ENCODE assay signal across 9 mouse cellular contexts in genomic region chr2:49744251-49745093, GRCm38 (mm10). TPM values are rescaled to one million over a fixed set of nuclear protein-coding genes. Genes with fewer than 3 reads are reported as not detected.
DNase-seq lines count a peak whose midpoint lies in the region; ATAC-seq lines count a peak whose summit lies in the region.
"Had no signal": no experiment of that assay in that cellular context is flagged by ENCODE, and none has a peak within 500 bp of the region (broad histone marks: within the 10 kb centered on the region; RNA-seq: fewer than 3 reads in every experiment).

No protein-coding gene starts in this region.

- peaks cover 20% of the 10 kb centered on the region for H3K36me3 ChIP-seq in limb, embryonic 13.5 days
- H3K36me3 ChIP-seq: lung, embryonic 15.5 days had no signal

- 53% methylated on average over 11 of the region's 11 CpGs for WGBS in limb, embryonic 13.5 days

- H3K9me3 ChIP-seq in limb, embryonic 13.5 days: no peaks in the 10 kb centered on the region
- H3K9me3 ChIP-seq: lung, embryonic 15.5 days had no signal

- peak; percentile 31 to 37 for DNase-seq in heart, adult 9 months (ENCODE audit: low spot score in 2 of 2)
- DNase-seq in heart, postnatal 25 days (ENCODE audit: low spot score): no peak
- DNase-seq in 3134 (ENCODE audit: extremely low read depth, insufficient read length, low spot score): peak; percentile 66
- DNase-seq in adrenal gland, postnatal 36 days: peak; percentile 54 to 58
- DNase-seq in natural killer cell, adult 2 months (ENCODE audit: low spot score in 2 of 2): no peak
- no peak for DNase-seq in spleen, adult 12 weeks (ENCODE audit: low spot score)
- DNase-seq in T-cell, adult 2 months (ENCODE audit: low spot score): no peak

- intact Hi-C loops in heart, postnatal 25 days (cut with DNase I): no loop called here

- H3K27me3 ChIP-seq in limb, embryonic 13.5 days: no peaks in the 10 kb centered on the region
- H3K27me3 ChIP-seq: lung, embryonic 15.5 days had no signal

- peak overlapping the region; percentile 2; the same call in 1 of the 2 replicates for H3K4me2 ChIP-seq in limb, embryonic 13.5 days (replicated peaks)
- H3K4me2 ChIP-seq: lung, embryonic 15.5 days had no signal

- peak overlapping the region; percentile 16 for H3K27ac ChIP-seq in limb, embryonic 13.5 days
- H3K27ac ChIP-seq: lung, embryonic 15.5 days had no signal

- H3K9ac ChIP-seq in limb, embryonic 13.5 days: no peak overlapping the region
- H3K9ac ChIP-seq: lung, embryonic 15.5 days had no signal

- H3K4me3 ChIP-seq in limb, embryonic 13.5 days: no peak overlapping the region
- H3K4me3 ChIP-seq: lung, embryonic 15.5 days had no signal

- peaks cover 26% of the 10 kb centered on the region for H3K4me1 ChIP-seq in limb, embryonic 13.5 days

- ATAC-seq in limb, embryonic 13.5 days (ENCODE audit: low FRiP score, low read depth): peak; percentile 69; the same call in 1 of the 2 replicates

RNA-seq across cellular contexts. Expression of gene Lypd6b, which starts 43.0 kb away (rescaled TPM):
- not detected for total RNA-seq in heart, postnatal 25 days (2021)
- total RNA-seq in adrenal gland, postnatal 36 days (2021): under 1 TPM in 1 of 2 experiments, not detected in 1; 0.86 TPM
- 9.8 and 9.9 TPM in 2 replicates for polyA plus RNA-seq in limb, embryonic 13.5 days (2015; fragmentation: Nextera tagmentation; extraction: Ambion mirVana)

Comparison
In these comparisons a context has a peak if more than half of its experiments do, and no peak if none do; other contexts are left out.
1. DNase-seq: peak in heart, adult 9 months (2 of 2), 3134 (single experiment) and adrenal gland, postnatal 36 days (2 of 2); none in heart, postnatal 25 days (single experiment), natural killer cell, adult 2 months (0 of 2), spleen, adult 12 weeks (single experiment) and T-cell, adult 2 months (single experiment).